Mouse (Mus musculus): Measurements from ENCODE around the gene Irs3. TPM values are rescaled to one million over a fixed set of nuclear protein-coding genes. Genes with fewer than 3 reads are reported as not detected.

The Irs3 gene
- polyA plus RNA-seq, 1 experiment from 2014 or later, result 0.16 TPM

Other genes with a start within 250 kb of the Irs3 start
- gene Zan, start 168.7 kb downstream of the Irs3 start, polyA plus RNA-seq (2015; fragmentation: Nextera tagmentation; extraction: Ambion mirVana), result 0.19 and 0.24 TPM in 2 replicates
- gene Pop7, start 143.2 kb downstream of the Irs3 start, polyA plus RNA-seq (2015; fragmentation: Nextera tagmentation; extraction: Ambion mirVana), result 79.3 and 87.0 TPM in 2 replicates
- gene Gigyf1, start 127.2 kb downstream of the Irs3 start, polyA plus RNA-seq (2015; fragmentation: Nextera tagmentation; extraction: Ambion mirVana), result 11.8 and 16.3 TPM in 2 replicates
- not detected in 2 replicates for gene Epo, start 112.5 kb downstream of the Irs3 start, polyA plus RNA-seq (2015; fragmentation: Nextera tagmentation; extraction: Ambion mirVana)
- gene Gnb2, start 112.2 kb downstream of the Irs3 start, polyA plus RNA-seq (2015; fragmentation: Nextera tagmentation; extraction: Ambion mirVana), result 519 and 521 TPM in 2 replicates
- 268 and 271 TPM in 2 replicates for gene Actl6b, start 92.2 kb downstream of the Irs3 start, polyA plus RNA-seq (2015; fragmentation: Nextera tagmentation; extraction: Ambion mirVana)
- 7.9 and 8.4 TPM in 2 replicates for gene Tfr2, start 75.9 kb downstream of the Irs3 start, polyA plus RNA-seq (2015; fragmentation: Nextera tagmentation; extraction: Ambion mirVana)
- 60.0 and 63.4 TPM in 2 replicates for gene Mospd3, start 44.7 kb downstream of the Irs3 start, polyA plus RNA-seq (2015; fragmentation: Nextera tagmentation; extraction: Ambion mirVana)
- 23.3 and 25.7 TPM in 2 replicates for gene Pcolce, start 31.9 kb downstream of the Irs3 start, polyA plus RNA-seq (2015; fragmentation: Nextera tagmentation; extraction: Ambion mirVana)
- not detected in 2 replicates for gene Fbxo24, start 16.7 kb downstream of the Irs3 start, polyA plus RNA-seq (2015; fragmentation: Nextera tagmentation; extraction: Ambion mirVana)
- gene Lrch4, start 16.6 kb downstream of the Irs3 start, polyA plus RNA-seq (2015; fragmentation: Nextera tagmentation; extraction: Ambion mirVana), result 14.9 and 21.6 TPM in 2 replicates
- 7.4 and 7.6 TPM in 2 replicates for gene Gm20605, start 16.5 kb downstream of the Irs3 start, polyA plus RNA-seq (2015; fragmentation: Nextera tagmentation; extraction: Ambion mirVana)
- 3.4 and 6.6 TPM in 2 replicates for gene Sap25, start 4.4 kb downstream of the Irs3 start, polyA plus RNA-seq (2015; fragmentation: Nextera tagmentation; extraction: Ambion mirVana)
- gene Agfg2, start 39.0 kb upstream of the Irs3 start, polyA plus RNA-seq (2015; fragmentation: Nextera tagmentation; extraction: Ambion mirVana), result 20.1 and 21.7 TPM in 2 replicates
- 44.0 and 50.2 TPM in 2 replicates for gene Nyap1, start 95.9 kb upstream of the Irs3 start, polyA plus RNA-seq (2015; fragmentation: Nextera tagmentation; extraction: Ambion mirVana)
- 101 and 150 TPM in 2 replicates for gene Tsc22d4, start 100.0 kb upstream of the Irs3 start, polyA plus RNA-seq (2015; fragmentation: Nextera tagmentation; extraction: Ambion mirVana)
- 34.9 and 41.8 TPM in 2 replicates for gene Ppp1r35, start 133.1 kb upstream of the Irs3 start, polyA plus RNA-seq (2015; fragmentation: Nextera tagmentation; extraction: Ambion mirVana)
- gene Mepce, start 141.9 kb upstream of the Irs3 start, polyA plus RNA-seq (2015; fragmentation: Nextera tagmentation; extraction: Ambion mirVana), result 11.1 and 12.2 TPM in 2 replicates
- 11.2 and 13.5 TPM in 2 replicates for gene Zcwpw1, start 142.1 kb upstream of the Irs3 start, polyA plus RNA-seq (2015; fragmentation: Nextera tagmentation; extraction: Ambion mirVana)
- gene Pilra, start 190.6 kb upstream of the Irs3 start, polyA plus RNA-seq (2015; fragmentation: Nextera tagmentation; extraction: Ambion mirVana), result 0.17 and 0.51 TPM in 2 replicates
- gene Pilrb1, start 212.4 kb upstream of the Irs3 start, polyA plus RNA-seq (2015; fragmentation: Nextera tagmentation; extraction: Ambion mirVana), result not detected in 2 replicates
- not detected in 2 replicates for gene Pilrb2, start 226.1 kb upstream of the Irs3 start, polyA plus RNA-seq (2015; fragmentation: Nextera tagmentation; extraction: Ambion mirVana)

Measured in hindbrain, embryonic 16.5 days (tissue).